Comparison of ENCODE assay signal across 8 mouse cellular contexts in genomic region chr16:43577399-43577798, GRCm38 (mm10).
DNase-seq lines count a peak whose midpoint lies in the region; ATAC-seq lines count a peak whose summit lies in the region.

No protein-coding gene starts in this region.

- H3K9ac ChIP-seq in forebrain, embryonic 13.5 days = no peak overlapping the region

- no peak for ATAC-seq in forebrain, embryonic 13.5 days

- DNase-seq in adrenal gland, adult 2 months = peak; percentile 42
- DNase-seq in adrenal gland, adult 18-20 months (ENCODE audit: low spot score in 2 of 2) = no peak
- DNase-seq in ES-CJ7 (ENCODE audit: low read depth, low spot score) = peak; percentile 10
- peak; percentile 74 to 77 for DNase-seq in heart, postnatal 14 days
- peak; percentile 69 to 82 for DNase-seq in kidney, postnatal 25 days
- peak; percentile 36 for DNase-seq in neural tube, embryonic 10.5 days (ENCODE audit: extremely low spot score, low spot score)
- DNase-seq in spleen, postnatal 4 days (ENCODE audit: low spot score in 2 of 2) = no peak

- H3K4me1 ChIP-seq in forebrain, embryonic 13.5 days = peaks cover 61% of the 10 kb centered on the region

- H3K27me3 ChIP-seq in forebrain, embryonic 13.5 days = no peaks in the 10 kb centered on the region

- H3K36me3 ChIP-seq in forebrain, embryonic 13.5 days (ENCODE audit: poor library complexity, severe bottlenecking) = peaks cover 32% of the 10 kb centered on the region

- H3K4me2 ChIP-seq in forebrain, embryonic 13.5 days = no peak overlapping the region

- 21% methylated on average over 10 of the region's 10 CpGs for WGBS in forebrain, embryonic 13.5 days

- H3K9me3 ChIP-seq in forebrain, embryonic 13.5 days (replicated peaks) = no peaks in the 10 kb centered on the region

- H3K4me3 ChIP-seq in forebrain, embryonic 13.5 days = no peak overlapping the region

- intact Hi-C loops in heart, postnatal 14 days (cut with DNase I) = loop anchor here (5.0 to 10.0 kb wide), 2 partner anchors 213 to 665 kb away; no protein-coding TSS in a partner anchor

- H3K27ac ChIP-seq in forebrain, embryonic 13.5 days = peak overlapping the region; percentile 59

Comparison
In these comparisons a context has a peak if more than half of its experiments do, and no peak if none do; other contexts are left out.
1. DNase-seq: peak in adrenal gland, adult 2 months (single experiment), ES-CJ7 (single experiment), heart, postnatal 14 days (2 of 2), kidney, postnatal 25 days (2 of 2) and neural tube, embryonic 10.5 days (single experiment); none in adrenal gland, adult 18-20 months (0 of 2) and spleen, postnatal 4 days (0 of 2).